Mouse (Mus musculus) CH12.LX (cell line): ENCODE results near the gene Tmem238l.

Source experiments
- BHLHE40 ChIP-seq: IDR thresholded peaks from 2 replicates; pipeline ENCODE4 v1.6.1; 2011; ENCODE audit warnings: mild to moderate bottlenecking, low read depth, low read length, improper control_type of control experiment
- EP300 ChIP-seq: IDR thresholded peaks from 2 replicates; pipeline ENCODE4 v1.6.1; 2011; ENCODE audit warnings: low read length, improper control_type of control experiment
- MAX ChIP-seq: IDR thresholded peaks from 2 replicates; pipeline ENCODE4 v1.6.1; 2011; ENCODE audit warnings: low read length, improper control_type of control experiment

GRCm38 (mm10) chr11:66961447-66962176 is 5.2 kb downstream of the Tmem238l start:
- no peak for TF ChIP-seq BHLHE40
- TF ChIP-seq EP300: no peak
- no peak for TF ChIP-seq MAX
